Comparison of ENCODE assay signal across 10 mouse cellular contexts in genomic region chrX:60503995-60504394, GRCm38 (mm10). TPM values are rescaled to one million over a fixed set of nuclear protein-coding genes. Genes with fewer than 3 reads are reported as not detected.
DNase-seq lines count a peak whose midpoint lies in the region; ATAC-seq and TF ChIP-seq lines count a peak whose summit lies in the region.
"Had no signal": no experiment of that assay in that cellular context is flagged by ENCODE, and none has a peak within 500 bp of the region (broad histone marks: within the 10 kb centered on the region; RNA-seq: fewer than 3 reads in every experiment).

No protein-coding gene starts in this region.

- no peaks in the 10 kb centered on the region for H3K79me2 ChIP-seq in liver, adult 2 months (ENCODE audit: control insufficient read depth, insufficient read depth, low read length)

- no peak for TF ChIP-seq EP300 in liver, postnatal 0 days (IDR thresholded peaks at IDR 0.05; ENCODE audit: low read depth)

- peak; percentile 66 for TF ChIP-seq CTCF in liver, adult 2 months (IDR thresholded peaks at IDR 0.05; ENCODE audit: low read depth, low read length)
- peak; percentile 54 for TF ChIP-seq CTCF in liver, postnatal 0 days (IDR thresholded peaks at IDR 0.05; ENCODE audit: low read depth)

- H3K4me2 ChIP-seq in liver, embryonic 12.5 days, result no peak overlapping the region
- no peak overlapping the region for H3K4me2 ChIP-seq in hindbrain, embryonic 14.5 days (replicated peaks)
- no peak overlapping the region for H3K4me2 ChIP-seq in liver, postnatal 0 days (ENCODE audit: low read depth, low read length)

- no peak for TF ChIP-seq POLR2A in liver, adult 2 months (IDR thresholded peaks at IDR 0.05; ENCODE audit: extremely low read depth, insufficient read depth, low read length)

- H3K9ac ChIP-seq in liver, adult 2 months (ENCODE audit: low read depth, low read length), result no peak overlapping the region
- no peak overlapping the region for H3K9ac ChIP-seq in liver, embryonic 12.5 days
- H3K9ac ChIP-seq in hindbrain, embryonic 14.5 days, result no peak overlapping the region
- no peak overlapping the region for H3K9ac ChIP-seq in liver, postnatal 0 days (replicated peaks)

- no peak overlapping the region for H3K27ac ChIP-seq in liver, adult 2 months (replicated peaks; ENCODE audit: insufficient read depth, low read depth, low read length)
- no peak overlapping the region for H3K27ac ChIP-seq in liver, embryonic 12.5 days
- H3K27ac ChIP-seq in hindbrain, embryonic 14.5 days, result no peak overlapping the region
- H3K27ac ChIP-seq in liver, postnatal 0 days (ENCODE audit: low read depth), result no peak overlapping the region

- H3K4me1 ChIP-seq in liver, adult 2 months (ENCODE audit: control insufficient read depth, insufficient read depth, low read length), result no peaks in the 10 kb centered on the region
- H3K4me1 ChIP-seq in liver, embryonic 12.5 days, result no peaks in the 10 kb centered on the region
- H3K4me1 ChIP-seq in hindbrain, embryonic 14.5 days (replicated peaks; ENCODE audit: control insufficient read depth, insufficient read depth, low read length), result no peaks in the 10 kb centered on the region
- H3K4me1 ChIP-seq in liver, postnatal 0 days (ENCODE audit: insufficient read depth), result no peaks in the 10 kb centered on the region

- DNase-seq in liver, adult 2 months (ENCODE audit: extremely low read depth, low read depth, low spot score), result peak; percentile 2
- DNase-seq in adrenal gland, postnatal 14 days, result peak; percentile 39
- peak; percentile 31 for DNase-seq in embryo, embryonic 9.5 days (ENCODE audit: extremely low spot score)
- peak; percentile 26 for DNase-seq in hindbrain, embryonic 14.5 days (ENCODE audit: low spot score)
- DNase-seq in liver, postnatal 0 days, result peak; percentile 13
- peak; percentile 59 for DNase-seq in testis, postnatal 10 days (ENCODE audit: low spot score)
- no peak for DNase-seq in c-Kit-positive CD71-positive TER-119-positive erythroid progenitor cells, embryonic 14.5 days (ENCODE audit: low spot score)

- no peaks in the 10 kb centered on the region for H3K9me3 ChIP-seq in liver, embryonic 12.5 days (replicated peaks)
- no peaks in the 10 kb centered on the region for H3K9me3 ChIP-seq in hindbrain, embryonic 14.5 days (ENCODE audit: control insufficient read depth, low read length)
- no peaks in the 10 kb centered on the region for H3K9me3 ChIP-seq in liver, postnatal 0 days (ENCODE audit: low read length)

- ATAC-seq in liver, embryonic 12.5 days, result no peak
- ATAC-seq in hindbrain, embryonic 14.5 days (ENCODE audit: low FRiP score), result peak; percentile 64; the same call in 1 of the 2 replicates
- ATAC-seq in liver, postnatal 0 days, result no peak

- no peaks in the 10 kb centered on the region for H3K36me3 ChIP-seq in liver, adult 2 months (ENCODE audit: control insufficient read depth, insufficient read depth, low read length)
- H3K36me3 ChIP-seq in liver, embryonic 12.5 days, result no peaks in the 10 kb centered on the region
- H3K36me3 ChIP-seq in hindbrain, embryonic 14.5 days (replicated peaks; ENCODE audit: control insufficient read depth, insufficient read depth), result no peaks in the 10 kb centered on the region
- H3K36me3 ChIP-seq in liver, postnatal 0 days (replicated peaks; ENCODE audit: insufficient read depth, low read length), result no peaks in the 10 kb centered on the region

- H3K4me3 ChIP-seq in liver, adult 2 months (ENCODE audit: insufficient read depth, low read depth, low read length), result no peak overlapping the region
- no peak overlapping the region for H3K4me3 ChIP-seq in liver, embryonic 12.5 days
- no peak overlapping the region for H3K4me3 ChIP-seq in hindbrain, embryonic 14.5 days (replicated peaks; ENCODE audit: low read length)
- H3K4me3 ChIP-seq in liver, postnatal 0 days (ENCODE audit: low read depth, low read length), result no peak overlapping the region

- no peaks in the 10 kb centered on the region for H3K27me3 ChIP-seq in liver, adult 2 months (ENCODE audit: control insufficient read depth, insufficient read depth, low read length)
- no peaks in the 10 kb centered on the region for H3K27me3 ChIP-seq in liver, embryonic 12.5 days (replicated peaks)
- H3K27me3 ChIP-seq in hindbrain, embryonic 14.5 days (ENCODE audit: control insufficient read depth, insufficient read depth, low read length), result no peaks in the 10 kb centered on the region
- H3K27me3 ChIP-seq in liver, postnatal 0 days (ENCODE audit: insufficient read depth, low read length), result no peaks in the 10 kb centered on the region

RNA-seq across cellular contexts. Expression of gene Gm7073, which starts 35.1 kb away (rescaled TPM):
- not detected in 2 replicates for total RNA-seq in liver, adult 2 months (2014; rRNA removed)
- polyA plus RNA-seq in liver, adult 2 months (2012; rRNA removed), result not detected in 2 replicates
- polyA plus RNA-seq in liver, embryonic 12.5 days (2016; fragmentation: Nextera tagmentation; extraction: Ambion mirVana), result not detected in 2 replicates
- not detected in 2 replicates for total RNA-seq in adrenal gland, postnatal 14 days (2021)
- polyA plus RNA-seq in hindbrain, embryonic 14.5 days (2014; fragmentation: Nextera tagmentation; extraction: Ambion mirVana), result not detected in 2 replicates
- not detected in 2 replicates for polyA plus RNA-seq in liver, postnatal 0 days (2015; fragmentation: Nextera tagmentation; extraction: Ambion mirVana)
- total RNA-seq: left cerebral cortex, postnatal 36 days had no signal
- polyA plus RNA-seq: spleen, adult 2 months had no signal
